Mouse (Mus musculus): ENCODE measurements around the gene Olfr707.
"Not testable (repeated sequence)": the region's sequence is repeated elsewhere in the genome, so short reads cannot be mapped to it uniquely, and the experiment has no call there.

GRCm38 (mm10) chr7:106901141-106901540, at the start of gene Olfr707:
- not testable (repeated sequence) for TF ChIP-seq CTCF, EP300 (IDR thresholded peaks at IDR 0.05; ENCODE audit: low read depth)

All from liver, embryonic 14.5 days (tissue).